Mouse (Mus musculus) intestine, postnatal 0 days (tissue): Measurements from ENCODE around the gene Ppp1r36. TPM values are rescaled to one million over a fixed set of nuclear protein-coding genes. Genes with fewer than 3 reads are reported as not detected.

Source experiments
- ATAC-seq: fragments of 200-750 bp; cut with Nextera tagmentation; 2 replicates; pipeline ENCODE4 v1.8.0; 2017; ENCODE audit warnings: mild to moderate bottlenecking, moderate TSS enrichment, moderate library complexity
- H3K27ac ChIP-seq: fragments of 300-500 bp; sonication (generic); 2 replicates; pipeline ENCODE4 v1.5.1; 2014; ENCODE audit warnings: mild to moderate bottlenecking, low read depth, low read length, moderate library complexity
- H3K27me3 ChIP-seq: fragments of 300-500 bp; sonication (generic); replicated peaks from 2 replicates; pipeline ENCODE4 v1.6.1; 2014; ENCODE audit warnings: low read length, mixed read lengths; ENCODE audit not compliant: control insufficient read depth, insufficient read depth
- H3K36me3 ChIP-seq: fragments of 300-500 bp; sonication (generic); 2 replicates; pipeline ENCODE4 v1.6.1; 2014; ENCODE audit warnings: mild to moderate bottlenecking, moderate library complexity; ENCODE audit not compliant: control insufficient read depth, insufficient read depth
- H3K4me1 ChIP-seq: fragments of 300-500 bp; sonication (generic); replicated peaks from 2 replicates; pipeline ENCODE4 v1.6.1; 2014; ENCODE audit warnings: antibody characterized with exemption, low read length, mixed read lengths; ENCODE audit not compliant: control insufficient read depth, insufficient read depth
- H3K4me2 ChIP-seq: fragments of 300-500 bp; sonication (generic); replicated peaks from 2 replicates; pipeline ENCODE4 v1.6.1; 2014; ENCODE audit warnings: low read depth, mild to moderate bottlenecking, moderate library complexity
- H3K4me3 ChIP-seq: fragments of 300-500 bp; sonication (generic); 2 replicates; pipeline ENCODE4 v1.5.1; 2014; ENCODE audit warnings: low read depth, low read length
- H3K9ac ChIP-seq: fragments of 300-500 bp; sonication (generic); 2 replicates; pipeline ENCODE4 v1.6.1; 2014; ENCODE audit warnings: mild to moderate bottlenecking, low read depth, low read length
- H3K9me3 ChIP-seq: fragments of 300-500 bp; sonication (generic); 2 replicates; pipeline ENCODE4 v1.6.1; 2016; ENCODE audit warnings: mixed run types; ENCODE audit not compliant: control insufficient read depth
- CTCF ChIP-seq: sonication (generic); IDR thresholded peaks from 2 replicates; pipeline ENCODE4 v1.5.1; 2016; ENCODE audit warnings: low read depth, mild to moderate bottlenecking, control low read depth, antibody characterized with exemption, moderate library complexity
- WGBS: fragments of 180-500 bp; shearing (Covaris S2); extraction: QIAGEN DNeasy Blood & Tissue Kit; methylation state at CpG from one replicate; pipeline ENCODE4 v1.1.7; 2014; 5-methylcytosine and 5-hydroxymethylcytosine counted together
- polyA plus RNA-seq: library from polyadenylated mRNA; unstranded; fragments of >200 nt; fragmentation: Nextera tagmentation; extraction: Ambion mirVana; gene quantifications from 2 replicates; pipeline ENCODE4 v1.2.1, GENCODE M21; 2015

Ppp1r36 gene
- polyA plus RNA-seq, 1 experiment from 2014 or later: 1.1 TPM

GRCm38 (mm10) chr12:76479174-76479573 is 61.8 kb downstream of the Ppp1r36 start:
- 46% methylated on average over 5 of the region's 5 CpGs for WGBS
- no peaks in the 10 kb centered on the region; the same call in 1 of the 2 replicates for H3K4me1 ChIP-seq
- peak overlapping the region; percentile 6; the same call in 1 of the 2 replicates for H3K4me2 ChIP-seq
- H3K4me3 ChIP-seq: no peak overlapping the region
- no peaks in the 10 kb centered on the region for H3K27me3 ChIP-seq
- no peak for ATAC-seq
- H3K36me3 ChIP-seq: no peaks in the 10 kb centered on the region
- no peak overlapping the region for H3K27ac ChIP-seq
- H3K9ac ChIP-seq: no peak overlapping the region
- no peaks in the 10 kb centered on the region for H3K9me3 ChIP-seq
- peak; percentile 44 for TF ChIP-seq CTCF

GRCm38 (mm10) chr12:76479836-76480495 is 62.6 kb downstream of the Ppp1r36 start:
- no peak for ATAC-seq
- no peak for TF ChIP-seq CTCF

GRCm38 (mm10) chr12:76482446-76482845 is 65.1 kb downstream of the Ppp1r36 start:
- no peak overlapping the region for H3K4me2 ChIP-seq
- ATAC-seq: no peak
- no peaks in the 10 kb centered on the region for H3K27me3 ChIP-seq
- no peak overlapping the region for H3K9ac ChIP-seq
- H3K27ac ChIP-seq: no peak overlapping the region
- no peak for TF ChIP-seq CTCF
- H3K4me3 ChIP-seq: no peak overlapping the region
- WGBS: 75% methylated on average over 2 of the region's 2 CpGs
- H3K9me3 ChIP-seq: no peaks in the 10 kb centered on the region
- H3K4me1 ChIP-seq: no peaks in the 10 kb centered on the region; the same call in 1 of the 2 replicates
- no peaks in the 10 kb centered on the region for H3K36me3 ChIP-seq

More at GRCm38 (mm10) chr12:76479836-76480495, 62.6 kb downstream of the Ppp1r36 start:
- Histone ChIP-seq H3K4me1 (no peaks in the 10 kb centered on the region; the same call in 1 of the 2 replicates), H3K27ac (no peak overlapping the region), H3K27me3 (no peaks in the 10 kb centered on the region), H3K36me3 (no peaks in the 10 kb centered on the region), H3K9me3 (no peaks in the 10 kb centered on the region), H3K4me3 (no peak overlapping the region), H3K4me2 (no peak overlapping the region), H3K9ac (no peak overlapping the region)
- 78% methylated on average over 4 of the region's 4 CpGs for WGBS

GRCm38 (mm10) chr12:76482948-76483347 is 65.6 kb downstream of the Ppp1r36 start:
- peak; percentile 52; the same call in 1 of the 2 replicates for ATAC-seq
- H3K4me1 ChIP-seq: no peaks in the 10 kb centered on the region; the same call in 1 of the 2 replicates
- H3K4me2 ChIP-seq: no peak overlapping the region
- no peak for TF ChIP-seq CTCF
- no peak overlapping the region for H3K27ac ChIP-seq
- no peak overlapping the region for H3K4me3 ChIP-seq
- H3K9ac ChIP-seq: no peak overlapping the region
- H3K27me3 ChIP-seq: no peaks in the 10 kb centered on the region
- H3K36me3 ChIP-seq: no peaks in the 10 kb centered on the region
- 65% methylated on average over 2 of the region's 2 CpGs for whole genome bisulfite sequencing
- H3K9me3 ChIP-seq: no peaks in the 10 kb centered on the region

GRCm38 (mm10) chr12:76484881-76485280 is 67.5 kb downstream of the Ppp1r36 start:
- Histone ChIP-seq H3K4me3 (no peak overlapping the region), H3K27me3 (no peaks in the 10 kb centered on the region), H3K4me2 (no peak overlapping the region), H3K9ac (no peak overlapping the region), H3K27ac (no peak overlapping the region), H3K36me3 (no peaks in the 10 kb centered on the region), H3K9me3 (no peaks in the 10 kb centered on the region), H3K4me1 (no peaks in the 10 kb centered on the region)
- no peak for ATAC-seq
- WGBS: 25% methylated on average over 4 of the region's 4 CpGs
- TF ChIP-seq CTCF: no peak

GRCm38 (mm10) chr12:76485381-76485780 is 68.0 kb downstream of the Ppp1r36 start:
- Histone ChIP-seq H3K9ac (no peak overlapping the region), H3K27me3 (no peaks in the 10 kb centered on the region), H3K4me3 (no peak overlapping the region), H3K4me1 (no peaks in the 10 kb centered on the region), H3K4me2 (no peak overlapping the region), H3K9me3 (no peaks in the 10 kb centered on the region), H3K27ac (no peak overlapping the region), H3K36me3 (no peaks in the 10 kb centered on the region)
- WGBS: 40% methylated on average over 11 of the region's 11 CpGs
- ATAC-seq: no peak
- no peak for TF ChIP-seq CTCF

- no peak for ATAC-seq
- 69% methylated on average over 9 of the region's 9 CpGs for WGBS
- H3K4me3 ChIP-seq: no peak overlapping the region
Observed at GRCm38 (mm10) chr12:76486943-76487342, 69.6 kb downstream of the Ppp1r36 start.

More at GRCm38 (mm10) chr12:76486943-76487342, 69.6 kb downstream of the Ppp1r36 start:
- no peak overlapping the region for H3K4me2 ChIP-seq
- no peaks in the 10 kb centered on the region for H3K27me3 ChIP-seq
- H3K36me3 ChIP-seq: no peaks in the 10 kb centered on the region
- H3K4me1 ChIP-seq: no peaks in the 10 kb centered on the region
- TF ChIP-seq CTCF: no peak
- H3K9me3 ChIP-seq: no peaks in the 10 kb centered on the region
- no peak overlapping the region for H3K27ac ChIP-seq
- H3K9ac ChIP-seq: no peak overlapping the region

Other genes with a start within 250 kb of the Ppp1r36 start
- not detected in 2 replicates for gene Esr2, start 240.3 kb upstream of the Ppp1r36 start, polyA plus RNA-seq
- not detected in 2 replicates for gene Tex21, start 170.8 kb upstream of the Ppp1r36 start, polyA plus RNA-seq
- gene Mthfd1, start 162.2 kb upstream of the Ppp1r36 start, polyA plus RNA-seq: 18.4 and 18.5 TPM in 2 replicates
- gene Akap5, start 92.6 kb upstream of the Ppp1r36 start, polyA plus RNA-seq: 0.85 and 1.1 TPM in 2 replicates
- 4.3 and 5.2 TPM in 2 replicates for gene Zbtb25, start 47.9 kb upstream of the Ppp1r36 start, polyA plus RNA-seq
- 3.3 and 3.4 TPM in 2 replicates for gene Zbtb1, start 47.3 kb upstream of the Ppp1r36 start, polyA plus RNA-seq
- 16.9 and 23.5 TPM in 2 replicates for gene Hspa2, start 13.4 kb upstream of the Ppp1r36 start, polyA plus RNA-seq
- 5.7 and 7.5 TPM in 2 replicates for gene Plekhg3, start 113.4 kb downstream of the Ppp1r36 start, polyA plus RNA-seq